Mouse (Mus musculus) E14TG2a.4 (cell line): Measurements from ENCODE around the gene Ky.

Experiments
- CTCF ChIP-seq: conservative IDR thresholded peaks from 2 replicates; pipeline ENCODE4 v1.5.1; 2014; ENCODE audit warnings: low read length
- NANOG ChIP-seq: IDR thresholded peaks from 2 replicates; pipeline ENCODE4 v1.6.1; 2014; ENCODE audit warnings: borderline replicate concordance, low read length, mixed read lengths
- POU5F1 ChIP-seq: IDR thresholded peaks from 2 replicates; pipeline ENCODE4 v1.6.1; 2014; ENCODE audit warnings: low read length, borderline replicate concordance

DNA sequence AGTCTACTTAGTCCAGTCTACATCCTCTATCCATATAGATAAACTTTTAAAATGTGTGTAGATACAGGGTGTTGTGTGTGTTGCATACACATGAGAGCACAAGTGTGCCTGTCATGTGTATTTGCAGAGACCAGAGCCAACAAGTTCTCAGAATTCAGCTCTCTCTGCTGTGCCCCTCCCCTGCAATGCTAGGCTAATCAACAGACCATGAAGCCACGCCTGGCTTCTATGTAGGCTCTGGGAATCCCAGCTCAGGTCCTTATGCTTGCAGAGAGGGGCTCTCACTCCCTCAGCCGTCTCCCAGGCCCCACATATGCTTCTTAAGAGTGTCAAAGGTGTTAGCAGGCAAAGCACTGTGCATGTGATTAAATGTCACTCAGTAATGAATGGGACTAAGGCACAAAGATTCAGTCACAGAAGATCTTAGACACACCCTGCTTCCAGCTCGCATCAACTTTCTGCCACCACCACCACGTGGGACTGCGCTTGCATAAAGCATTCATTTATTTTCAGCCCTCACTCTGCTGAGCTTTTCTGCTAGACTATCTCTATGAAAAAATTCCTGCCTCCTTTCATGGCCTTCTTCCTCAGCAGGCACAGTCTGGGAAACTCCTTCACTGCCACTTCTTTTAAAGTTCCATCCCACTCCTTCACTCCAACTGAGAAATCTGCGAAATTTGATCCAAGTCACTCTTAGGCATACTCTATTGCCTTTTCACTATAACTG, 89.3 kb downstream of the Ky start:
- TF ChIP-seq CTCF: no peak
- no peak for TF ChIP-seq POU5F1
- no peak for TF ChIP-seq NANOG
